Mouse (Mus musculus) megakaryocyte, embryonic 14.5 days (primary cell): ENCODE results near the gene Tpo. TPM values are rescaled to one million over a fixed set of nuclear protein-coding genes. Genes with fewer than 3 reads are reported as not detected.

Experiments used
- H3K27me3 ChIP-seq: replicated peaks from 2 replicates; pipeline ENCODE3; 2012; ENCODE audit warnings: inconsistent platforms
- H3K36me3 ChIP-seq: replicated peaks from 2 replicates; pipeline ENCODE3; 2012; ENCODE audit warnings: low read length, inconsistent platforms, mixed read lengths
- H3K4me1 ChIP-seq: 2 replicates; pipeline ENCODE4 v1.6.1; 2012; ENCODE audit warnings: inconsistent platforms
- H3K4me3 ChIP-seq: replicated peaks from 2 replicates; pipeline ENCODE3; 2012; ENCODE audit warnings: moderate library complexity, mild to moderate bottlenecking, inconsistent platforms
- H3K9me3 ChIP-seq: 2 replicates; pipeline ENCODE4 v1.6.1; 2012; ENCODE audit warnings: inconsistent platforms
- FLI1 ChIP-seq: IDR thresholded peaks from 2 replicates; pipeline ENCODE4 v1.6.1; 2012; ENCODE audit warnings: low read length, inconsistent platforms, mixed read lengths
- GATA1 ChIP-seq: IDR thresholded peaks from 3 replicates; pipeline ENCODE4 v1.6.1; 2012; ENCODE audit warnings: mixed read lengths, low read length, inconsistent platforms, borderline replicate concordance
- polyA plus RNA-seq: library from polyadenylated mRNA; stranded (reverse); fragments of >175 nt; gene quantifications from 2 replicates; pipeline ENCODE4 v1.2.3, GENCODE M21; 2012; ENCODE audit warnings: low replicate concordance; ENCODE audit not compliant: insufficient read depth

Gene Tpo
- polyA plus RNA-seq, 1 experiment = not detected

GRCm38 (mm10) chr12:30029111-30029510, 103.3 kb downstream of the Tpo start:
- TF ChIP-seq GATA1 = no peak
- TF ChIP-seq FLI1 = no peak
- no peak overlapping the region for H3K4me3 ChIP-seq
- H3K36me3 ChIP-seq = no peaks in the 10 kb centered on the region
- H3K9me3 ChIP-seq = no peaks in the 10 kb centered on the region
- no peaks in the 10 kb centered on the region for H3K4me1 ChIP-seq
- H3K27me3 ChIP-seq = no peaks in the 10 kb centered on the region

DNA sequence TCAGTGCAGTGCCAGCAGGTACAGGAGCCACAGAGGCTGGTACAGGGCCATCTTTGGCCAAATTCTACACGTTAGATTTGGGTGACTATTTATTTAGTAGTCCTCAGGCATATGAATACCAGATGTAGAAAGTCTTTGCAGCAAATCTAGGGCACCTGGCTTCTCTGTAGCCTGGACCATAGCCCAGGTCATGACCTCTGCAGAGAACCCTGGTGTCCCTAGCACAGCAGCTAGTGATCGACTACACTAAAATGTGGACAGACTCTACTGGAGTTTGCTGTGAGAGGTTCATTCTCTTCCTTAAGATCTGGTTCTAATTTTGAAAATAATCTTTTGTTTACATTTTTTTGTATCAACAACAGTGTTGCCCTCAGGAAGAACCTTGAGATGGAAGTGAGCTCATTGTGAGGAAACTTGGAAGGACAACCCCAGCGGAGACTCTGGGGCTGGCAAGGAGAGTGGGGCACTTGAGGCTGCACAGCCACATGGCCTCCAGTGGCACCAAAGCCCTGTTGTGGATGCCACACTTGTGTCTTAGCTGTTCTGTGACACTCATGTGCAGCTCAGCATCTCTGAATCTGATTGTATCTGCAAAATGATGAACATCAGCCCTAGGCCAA, 104.6 kb downstream of the Tpo start:
- no peak overlapping the region for H3K4me3 ChIP-seq
- H3K9me3 ChIP-seq = peaks cover 1% of the 10 kb centered on the region; the same call in 1 of the 2 replicates
- H3K27me3 ChIP-seq = no peaks in the 10 kb centered on the region
- TF ChIP-seq GATA1 (no peak), FLI1 (no peak)
- H3K36me3 ChIP-seq = no peaks in the 10 kb centered on the region
- no peaks in the 10 kb centered on the region for H3K4me1 ChIP-seq

- no peak overlapping the region for H3K4me3 ChIP-seq
- no peaks in the 10 kb centered on the region for H3K36me3 ChIP-seq
- TF ChIP-seq GATA1 = no peak
- TF ChIP-seq FLI1 = no peak
- H3K27me3 ChIP-seq = no peaks in the 10 kb centered on the region
- no peaks in the 10 kb centered on the region for H3K4me1 ChIP-seq
- peaks cover 6% of the 10 kb centered on the region; the same call in 1 of the 2 replicates for H3K9me3 ChIP-seq
Observed at GRCm38 (mm10) chr12:30024264-30024825, 108.1 kb downstream of the Tpo start.

- H3K4me3 ChIP-seq = no peak overlapping the region
- no peaks in the 10 kb centered on the region for H3K36me3 ChIP-seq
- H3K4me1 ChIP-seq = no peaks in the 10 kb centered on the region
- no peaks in the 10 kb centered on the region for H3K27me3 ChIP-seq
- TF ChIP-seq GATA1 = no peak
- TF ChIP-seq FLI1 = no peak
- H3K9me3 ChIP-seq = peaks cover 6% of the 10 kb centered on the region; the same call in 1 of the 2 replicates
Observed at GRCm38 (mm10) chr12:30023491-30023890, 108.9 kb downstream of the Tpo start.

DNA sequence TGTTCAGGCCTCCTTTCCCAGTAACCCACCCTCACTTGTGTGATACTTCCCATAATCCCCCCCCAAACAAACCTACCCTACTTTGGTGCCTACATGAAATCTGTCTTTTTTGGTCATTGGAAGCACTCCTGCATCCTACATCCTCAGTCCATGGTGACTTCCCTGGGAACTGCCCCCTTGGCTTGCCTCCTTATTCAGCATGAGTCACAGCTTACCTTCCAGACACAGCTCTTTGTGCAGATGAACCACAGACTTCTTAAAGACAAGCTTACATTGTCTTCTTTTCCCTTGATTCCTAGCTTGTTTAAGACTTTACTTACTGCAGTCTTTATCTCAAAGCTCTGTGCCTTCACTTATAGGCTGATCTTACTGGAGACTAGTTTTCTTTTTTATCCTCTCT, 112.0 kb downstream of the Tpo start:
- Histone ChIP-seq H3K9me3 (peaks cover 15% of the 10 kb centered on the region), H3K27me3 (no peaks in the 10 kb centered on the region), H3K36me3 (no peaks in the 10 kb centered on the region), H3K4me3 (no peak overlapping the region), H3K4me1 (no peaks in the 10 kb centered on the region)
- TF ChIP-seq FLI1 = no peak
- no peak for TF ChIP-seq GATA1

- Histone ChIP-seq H3K36me3 (no peaks in the 10 kb centered on the region), H3K27me3 (no peaks in the 10 kb centered on the region), H3K4me3 (no peak overlapping the region), H3K9me3 (peaks cover 38% of the 10 kb centered on the region), H3K4me1 (no peaks in the 10 kb centered on the region)
- no peak for TF ChIP-seq FLI1
Observed at GRCm38 (mm10) chr12:30017131-30017530, 115.3 kb downstream of the Tpo start.

DNA sequence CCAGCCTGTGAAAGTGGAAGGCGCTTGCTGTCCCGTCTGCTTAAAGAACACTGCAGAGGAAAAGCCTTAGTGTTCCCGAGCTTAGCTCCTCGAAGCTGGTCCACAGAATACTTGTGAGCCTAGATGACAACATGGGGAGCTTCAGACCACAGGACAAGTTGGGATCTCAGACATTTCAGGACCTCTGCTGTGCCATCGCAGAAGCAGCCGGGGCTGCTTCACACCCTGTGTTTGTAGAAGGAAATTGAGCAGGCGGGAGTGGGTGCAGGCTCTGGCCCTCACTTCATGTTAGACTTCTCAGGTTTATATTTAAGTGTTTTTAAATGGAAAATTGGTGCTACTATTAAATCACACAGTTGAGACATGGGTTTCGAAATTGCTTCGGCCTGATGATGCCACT, 116.9 kb downstream of the Tpo start:
- TF ChIP-seq GATA1 (no peak), FLI1 (no peak)
- Histone ChIP-seq H3K27me3 (no peaks in the 10 kb centered on the region), H3K4me3 (no peak overlapping the region), H3K4me1 (no peaks in the 10 kb centered on the region), H3K36me3 (no peaks in the 10 kb centered on the region), H3K9me3 (peaks cover 52% of the 10 kb centered on the region)

- H3K9me3 ChIP-seq = peaks cover 46% of the 10 kb centered on the region
Observed at GRCm38 (mm10) chr12:30008741-30009140, 123.7 kb downstream of the Tpo start.

GRCm38 (mm10) chr12:30006586-30006985, 125.8 kb downstream of the Tpo start:
- H3K36me3 ChIP-seq = no peaks in the 10 kb centered on the region
- H3K4me1 ChIP-seq = no peaks in the 10 kb centered on the region
- peaks cover 50% of the 10 kb centered on the region for H3K9me3 ChIP-seq
- no peak for TF ChIP-seq FLI1
- TF ChIP-seq GATA1 = no peak
- H3K27me3 ChIP-seq = no peaks in the 10 kb centered on the region
- peak overlapping the region; percentile 66 for H3K4me3 ChIP-seq

More at GRCm38 (mm10) chr12:30008741-30009140, 123.7 kb downstream of the Tpo start:
- no peak for TF ChIP-seq FLI1
- no peak for TF ChIP-seq GATA1
- H3K27me3 ChIP-seq = no peaks in the 10 kb centered on the region
- no peak overlapping the region for H3K4me3 ChIP-seq
- no peaks in the 10 kb centered on the region for H3K4me1 ChIP-seq
- H3K36me3 ChIP-seq = no peaks in the 10 kb centered on the region

Other genes with a start within 250 kb of the Tpo start
- 0.02 TPM in 1 of 2 replicates, not detected in the other for gene Pxdn, start 195.0 kb downstream of the Tpo start, polyA plus RNA-seq
- not detected in 2 replicates for gene Sntg2, start 240.8 kb upstream of the Tpo start, polyA plus RNA-seq